Comparison of ENCODE assay signal across 24 mouse cellular contexts in the genomic region with DNA sequence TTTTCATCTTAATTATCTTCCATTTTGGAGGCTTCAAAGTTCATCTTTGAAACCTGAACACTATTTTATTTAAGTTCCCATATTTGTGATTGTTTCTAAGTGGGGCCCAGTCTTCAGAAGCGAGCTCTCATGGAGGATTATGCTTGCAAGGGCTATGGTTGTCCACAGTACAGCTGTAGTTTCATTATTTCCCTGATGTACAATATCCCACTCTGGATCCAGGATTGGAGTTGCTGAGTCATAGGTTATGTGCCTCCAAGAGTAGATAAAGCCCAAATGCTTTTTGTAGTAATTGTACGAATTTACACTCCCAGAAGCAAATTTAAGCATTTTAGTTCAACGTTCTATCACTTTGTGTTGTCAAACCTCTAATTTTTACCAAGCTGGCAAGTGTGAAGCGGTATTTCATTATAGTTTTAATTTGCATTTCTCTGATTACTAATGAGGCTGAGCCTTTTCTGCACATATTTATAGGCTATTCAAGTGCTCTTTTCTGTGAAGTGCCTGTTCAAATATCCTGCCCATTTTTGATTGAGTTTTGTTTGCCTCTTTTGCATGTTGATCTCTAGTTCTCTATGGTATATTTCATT. TPM values are rescaled to one million over a fixed set of nuclear protein-coding genes. Genes with fewer than 3 reads are reported as not detected.
DNase-seq lines count a peak whose midpoint lies in the region; ATAC-seq lines count a peak whose summit lies in the region.
"Had no signal": no experiment of that assay in that cellular context is flagged by ENCODE, and none has a peak within 500 bp of the region (broad histone marks: within the 10 kb centered on the region; RNA-seq: fewer than 3 reads in every experiment).

No protein-coding gene starts in this region.

- H3K9me3 ChIP-seq in midbrain, embryonic 15.5 days: no peaks in the 10 kb centered on the region
- H3K9me3 ChIP-seq in midbrain, embryonic 11.5 days (ENCODE audit: control insufficient read depth, low read length): no peaks in the 10 kb centered on the region
- H3K9me3 ChIP-seq in forebrain, embryonic 12.5 days: no peaks in the 10 kb centered on the region
- no peaks in the 10 kb centered on the region for H3K9me3 ChIP-seq in forebrain, embryonic 16.5 days (ENCODE audit: control insufficient read depth, low read length)
- H3K9me3 ChIP-seq: embryonic facial prominence, embryonic 15.5 days; heart, embryonic 10.5 days; hindbrain, embryonic 12.5 days had no signal

- H3K4me2 ChIP-seq in midbrain, embryonic 15.5 days: no peak overlapping the region
- no peak overlapping the region for H3K4me2 ChIP-seq in midbrain, embryonic 11.5 days
- no peak overlapping the region for H3K4me2 ChIP-seq in forebrain, embryonic 12.5 days
- no peak overlapping the region for H3K4me2 ChIP-seq in forebrain, embryonic 16.5 days (ENCODE audit: low read length)
- H3K4me2 ChIP-seq: embryonic facial prominence, embryonic 15.5 days; hindbrain, embryonic 12.5 days had no signal

- H3K4me3 ChIP-seq in midbrain, embryonic 15.5 days: no peak overlapping the region
- no peak overlapping the region for H3K4me3 ChIP-seq in midbrain, embryonic 11.5 days (ENCODE audit: low read depth, low read length)
- H3K4me3 ChIP-seq in forebrain, embryonic 12.5 days (replicated peaks): no peak overlapping the region
- no peak overlapping the region for H3K4me3 ChIP-seq in forebrain, embryonic 16.5 days (replicated peaks; ENCODE audit: low read length)
- H3K4me3 ChIP-seq: embryonic facial prominence, embryonic 15.5 days; erythroblast, embryonic 14.5 days; heart, embryonic 10.5 days; hindbrain, embryonic 12.5 days had no signal

- no peak overlapping the region for H3K9ac ChIP-seq in midbrain, embryonic 15.5 days
- no peak overlapping the region for H3K9ac ChIP-seq in midbrain, embryonic 11.5 days (ENCODE audit: low read length)
- H3K9ac ChIP-seq in forebrain, embryonic 12.5 days: no peak overlapping the region
- no peak overlapping the region for H3K9ac ChIP-seq in forebrain, embryonic 16.5 days (replicated peaks; ENCODE audit: low read depth, low read length)
- H3K9ac ChIP-seq: embryonic facial prominence, embryonic 15.5 days; hindbrain, embryonic 12.5 days had no signal

- no peaks in the 10 kb centered on the region for H3K4me1 ChIP-seq in midbrain, embryonic 15.5 days
- H3K4me1 ChIP-seq in midbrain, embryonic 11.5 days (ENCODE audit: control insufficient read depth, insufficient read depth, low read length): no peaks in the 10 kb centered on the region
- 0 out of 2 replicates have a peak, but pooled peaks cover 4% of the 10 kb centered on the region for H3K4me1 ChIP-seq in forebrain, embryonic 12.5 days
- peaks cover 5% of the 10 kb centered on the region; the same call in 1 of the 2 replicates for H3K4me1 ChIP-seq in forebrain, embryonic 16.5 days (replicated peaks; ENCODE audit: control insufficient read depth, insufficient read depth, low read length)
- H3K4me1 ChIP-seq: embryonic facial prominence, embryonic 15.5 days; heart, embryonic 10.5 days; hindbrain, embryonic 12.5 days had no signal

- H3K27ac ChIP-seq in midbrain, embryonic 15.5 days: peak overlapping the region; percentile 38; the same call in 1 of the 2 replicates
- H3K27ac ChIP-seq in midbrain, embryonic 11.5 days (ENCODE audit: low read depth, low read length): no peak overlapping the region
- peak overlapping the region; percentile 46; the same call in 1 of the 2 replicates for H3K27ac ChIP-seq in forebrain, embryonic 12.5 days
- H3K27ac ChIP-seq in forebrain, embryonic 16.5 days (ENCODE audit: low read length): peak overlapping the region; percentile 88
- H3K27ac ChIP-seq: embryonic facial prominence, embryonic 15.5 days; heart, embryonic 10.5 days; hindbrain, embryonic 12.5 days had no signal

- ATAC-seq in midbrain, embryonic 15.5 days (replicated peaks): no peak
- no peak for ATAC-seq in midbrain, embryonic 11.5 days (ENCODE audit: low FRiP score)
- peak; percentile 83; the same call in 1 of the 2 replicates for ATAC-seq in forebrain, embryonic 12.5 days (ENCODE audit: low FRiP score)
- peak; percentile 91 for ATAC-seq in forebrain, embryonic 16.5 days
- ATAC-seq: activated CD4-positive, CD25-positive, alpha-beta regulatory T cell, adult 4 months; hindbrain, embryonic 16.5 days; inflammation-experienced regulatory T-cells, adult 6 months; intestine, postnatal 0 days; Patski had no signal

- H3K36me3 ChIP-seq in midbrain, embryonic 15.5 days (replicated peaks): no peaks in the 10 kb centered on the region
- no peaks in the 10 kb centered on the region for H3K36me3 ChIP-seq in midbrain, embryonic 11.5 days (ENCODE audit: control insufficient read depth, insufficient read depth, low read length)
- no peaks in the 10 kb centered on the region for H3K36me3 ChIP-seq in forebrain, embryonic 12.5 days (replicated peaks)
- no peaks in the 10 kb centered on the region for H3K36me3 ChIP-seq in forebrain, embryonic 16.5 days (ENCODE audit: control insufficient read depth, insufficient read depth)
- H3K36me3 ChIP-seq: embryonic facial prominence, embryonic 15.5 days; heart, embryonic 10.5 days; hindbrain, embryonic 12.5 days had no signal

- no peak for DNase-seq in midbrain, embryonic 11.5 days (ENCODE audit: low spot score, missing footprints)
- no peak for DNase-seq in adrenal gland, postnatal 10 days
- no peak for DNase-seq in cerebellum, adult 18-20 months
- DNase-seq: adrenal gland, adult 2 months; cerebellum, adult 2 months; cerebellum, postnatal 14 days; embryo, embryonic 11 days; gastrocnemius, postnatal 10 days; heart, adult 18-20 months; heart, postnatal 10 days; heart, postnatal 4 days had no signal

- 57% methylated on average over 4 of the region's 4 CpGs for WGBS in midbrain, embryonic 15.5 days
- 88% methylated on average over 4 of the region's 4 CpGs for WGBS in midbrain, embryonic 11.5 days
- 42% methylated on average over 4 of the region's 4 CpGs for WGBS in forebrain, embryonic 12.5 days
- WGBS in forebrain, embryonic 16.5 days: 12% methylated on average over 4 of the region's 4 CpGs

- H3K27me3 ChIP-seq in midbrain, embryonic 15.5 days (replicated peaks): no peaks in the 10 kb centered on the region
- H3K27me3 ChIP-seq in midbrain, embryonic 11.5 days (ENCODE audit: control insufficient read depth, insufficient read depth, low read length): no peaks in the 10 kb centered on the region
- no peaks in the 10 kb centered on the region for H3K27me3 ChIP-seq in forebrain, embryonic 12.5 days
- H3K27me3 ChIP-seq in forebrain, embryonic 16.5 days (replicated peaks; ENCODE audit: control insufficient read depth, insufficient read depth, low read length): no peaks in the 10 kb centered on the region
- H3K27me3 ChIP-seq: CH12.LX; embryonic facial prominence, embryonic 15.5 days; hindbrain, embryonic 12.5 days had no signal

RNA-seq across cellular contexts. Expression of a gene that starts 46.9 kb away (rescaled TPM):
- 0.87 and 1.2 TPM in 2 replicates for polyA plus RNA-seq in midbrain, embryonic 15.5 days (2015; fragmentation: Nextera tagmentation; extraction: Ambion mirVana)
- 0.33 and 0.46 TPM in 2 replicates for polyA plus RNA-seq in midbrain, embryonic 11.5 days (2014; fragmentation: Nextera tagmentation; extraction: Ambion mirVana)
- 0.41 and 0.42 TPM in 2 replicates for polyA plus RNA-seq in forebrain, embryonic 12.5 days (2016; fragmentation: Nextera tagmentation; extraction: Ambion mirVana)
- 2.7 and 3.0 TPM in 2 replicates for polyA plus RNA-seq in forebrain, embryonic 16.5 days (2015; fragmentation: Nextera tagmentation; extraction: Ambion mirVana)
- total RNA-seq in adrenal gland, postnatal 10 days (2021): 1 to 10 TPM; 1.8 to 2.0 TPM
- total RNA-seq: adrenal gland, adult 2 months; heart, adult 18-20 months had no signal
- polyA plus RNA-seq: activated CD4-positive, CD25-positive, alpha-beta regulatory T cell, adult 4 months; adrenal gland, adult 2 months; erythroblast, embryonic 14.5 days; inflammation-experienced regulatory T-cells, adult 6 months; Patski had no signal

Comparison
In these comparisons a context has a peak if more than half of its experiments do, and no peak if none do; other contexts are left out.
1. ATAC-seq: peak in forebrain, embryonic 12.5 days (single experiment) and forebrain, embryonic 16.5 days (single experiment); none in midbrain, embryonic 15.5 days (single experiment) and midbrain, embryonic 11.5 days (single experiment).